32 mouse cellular contexts compared by ENCODE assay signal in the genomic region with DNA sequence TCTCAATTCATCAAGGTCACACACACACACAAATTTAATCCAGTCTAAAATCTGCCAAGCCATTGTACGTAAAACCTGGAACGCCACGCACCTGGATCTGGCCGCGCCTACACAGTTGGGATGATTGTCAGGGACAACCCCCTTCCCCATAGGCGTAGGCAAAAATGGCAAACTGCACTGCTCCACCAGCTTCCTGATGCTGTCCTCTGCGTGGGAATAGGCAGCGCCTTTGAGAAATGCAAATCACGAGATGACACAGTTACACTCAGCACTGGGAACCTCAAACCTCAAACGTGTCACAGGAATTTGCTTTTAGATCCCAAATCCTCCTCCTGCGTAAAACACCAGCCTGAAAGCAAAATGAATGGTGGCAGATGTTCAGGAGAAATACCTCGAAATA. TPM values are rescaled to one million over a fixed set of nuclear protein-coding genes. Genes with fewer than 3 reads are reported as not detected.
DNase-seq lines count a peak whose midpoint lies in the region; ATAC-seq and TF ChIP-seq lines count a peak whose summit lies in the region.
"Had no signal": no experiment of that assay in that cellular context is flagged by ENCODE, and none has a peak within 500 bp of the region (broad histone marks: within the 10 kb centered on the region; RNA-seq: fewer than 3 reads in every experiment).

No protein-coding gene starts in this region.

- no peak overlapping the region for H3K9ac ChIP-seq in hindbrain, embryonic 14.5 days
- H3K9ac ChIP-seq: heart, embryonic 13.5 days; kidney, embryonic 15.5 days; limb, embryonic 12.5 days; liver, postnatal 0 days had no signal

- ATAC-seq in hindbrain, embryonic 14.5 days (ENCODE audit: low FRiP score): no peak
- ATAC-seq: forebrain, embryonic 16.5 days; liver, postnatal 0 days; lung, postnatal 0 days had no signal

- no peak for TF ChIP-seq CTCF in gastrocnemius, adult 2 months (IDR thresholded peaks at IDR 0.05)

- H3K4me1 ChIP-seq in hindbrain, embryonic 14.5 days (replicated peaks; ENCODE audit: control insufficient read depth, insufficient read depth, low read length): no peaks in the 10 kb centered on the region
- H3K4me1 ChIP-seq: embryonic facial prominence, embryonic 10.5 days; kidney, embryonic 15.5 days; limb, embryonic 12.5 days had no signal

- intact Hi-C loops in left cerebral cortex, postnatal 10 days (cut with DNase I): no loop called here
- intact Hi-C loops in left cerebral cortex, postnatal 25 days (cut with DNase I): loop anchor here (2.0 kb wide), 1 partner anchor 50 kb away; no protein-coding TSS in a partner anchor
- intact Hi-C loops in gastrocnemius, adult 2 months (cut with DNase I): no loop called here

- no peak overlapping the region for H3K27ac ChIP-seq in hindbrain, embryonic 14.5 days
- H3K27ac ChIP-seq in gastrocnemius, adult 2 months: no peak overlapping the region
- H3K27ac ChIP-seq: embryonic facial prominence, embryonic 10.5 days; forebrain, embryonic 10.5 days; heart, adult 2 months; heart, embryonic 13.5 days; kidney, embryonic 15.5 days; limb, embryonic 12.5 days; stomach, postnatal 0 days had no signal

- no peaks in the 10 kb centered on the region for H3K27me3 ChIP-seq in hindbrain, embryonic 14.5 days (ENCODE audit: control insufficient read depth, insufficient read depth, low read length)
- H3K27me3 ChIP-seq: heart, embryonic 13.5 days; kidney, embryonic 15.5 days; limb, embryonic 12.5 days had no signal

- 91% methylated on average over 12 of the region's 12 CpGs for WGBS in hindbrain, embryonic 14.5 days

- no peak overlapping the region for H3K4me2 ChIP-seq in hindbrain, embryonic 14.5 days (replicated peaks)
- H3K4me2 ChIP-seq: heart, embryonic 13.5 days; kidney, embryonic 15.5 days; limb, embryonic 12.5 days; liver, embryonic 11.5 days; midbrain, embryonic 11.5 days had no signal

- no peaks in the 10 kb centered on the region for H3K36me3 ChIP-seq in hindbrain, embryonic 14.5 days (replicated peaks; ENCODE audit: control insufficient read depth, insufficient read depth)
- H3K36me3 ChIP-seq: embryonic facial prominence, embryonic 10.5 days; forebrain, embryonic 10.5 days; kidney, embryonic 15.5 days; limb, embryonic 12.5 days had no signal

- no peaks in the 10 kb centered on the region for H3K9me3 ChIP-seq in hindbrain, embryonic 14.5 days (ENCODE audit: control insufficient read depth, low read length)
- H3K9me3 ChIP-seq: embryonic facial prominence, embryonic 10.5 days; forebrain, embryonic 10.5 days; heart, embryonic 13.5 days; kidney, embryonic 15.5 days; limb, embryonic 12.5 days had no signal

- H3K4me3 ChIP-seq in hindbrain, embryonic 14.5 days (replicated peaks; ENCODE audit: low read length): no peak overlapping the region
- H3K4me3 ChIP-seq in gastrocnemius, adult 2 months: no peak overlapping the region
- H3K4me3 ChIP-seq: embryonic facial prominence, embryonic 10.5 days; forebrain, embryonic 10.5 days; heart, adult 2 months; heart, embryonic 13.5 days; kidney, embryonic 15.5 days; limb, embryonic 12.5 days had no signal

- peak; percentile 56 for DNase-seq in left cerebral cortex, adult 11 months (ENCODE audit: low spot score)
- no peak for DNase-seq in left cerebral cortex, postnatal 10 days (ENCODE audit: extremely low spot score in 1 of 2, low spot score in 2 of 2)
- peak; percentile 20 to 37 for DNase-seq in frontal cortex, postnatal 25 days (ENCODE audit: low spot score in 2 of 2)
- peak; percentile 34 to 92 for DNase-seq in left cerebral cortex, postnatal 25 days (ENCODE audit: low spot score in 2 of 2)
- peak; percentile 53 to 81 for DNase-seq in right cerebral cortex, postnatal 36 days (ENCODE audit: low spot score in 2 of 2)
- DNase-seq in hindbrain, embryonic 14.5 days (ENCODE audit: low spot score): no peak
- no peak for DNase-seq in gastrocnemius, adult 2 months
- no peak for DNase-seq in testis, postnatal 10 days (ENCODE audit: low spot score)
- DNase-seq: adrenal gland, postnatal 14 days; cerebellum, adult 11 months; cerebellum, postnatal 10 days; gastrocnemius, postnatal 25 days; heart, adult 2 months; heart, postnatal 14 days; kidney, adult 11 months; kidney, postnatal 36 days; liver, postnatal 0 days; thymus, postnatal 14 days had no signal

RNA-seq across cellular contexts. Expression of a gene that starts 17.9 kb away (rescaled TPM):
- total RNA-seq in left cerebral cortex, postnatal 10 days (2021): under 1 TPM in 1 of 2 experiments, not detected in 1; 0.79 TPM
- under 1 TPM in 1 of 2 experiments, not detected in 1; 0.98 TPM for total RNA-seq in left cerebral cortex, postnatal 25 days (2021)
- 1.5 TPM in 1 of 2 replicates, not detected in the other for polyA plus RNA-seq in hindbrain, embryonic 14.5 days (2014; fragmentation: Nextera tagmentation; extraction: Ambion mirVana)
- under 1 TPM; 0.70 to 0.84 TPM for total RNA-seq in gastrocnemius, adult 2 months (2021)
- total RNA-seq: layer of hippocampus, adult 8-10 months; neutrophil, adult 5-6 weeks had no signal
- polyA plus RNA-seq: cortical plate, adult 2 months; forebrain, embryonic 16.5 days; heart, embryonic 13.5 days; limb, embryonic 12.5 days; midbrain, embryonic 11.5 days had no signal

RNA-seq across cellular contexts. Expression of a gene that starts 18.1 kb away (rescaled TPM):
- 1 to 10 TPM; 7.4 to 9.9 TPM for total RNA-seq in left cerebral cortex, postnatal 10 days (2021)
- total RNA-seq in left cerebral cortex, postnatal 25 days (2021): 1 to 10 TPM; 7.7 to 8.8 TPM
- polyA plus RNA-seq in hindbrain, embryonic 14.5 days (2014; fragmentation: Nextera tagmentation; extraction: Ambion mirVana): 20.3 and 20.9 TPM in 2 replicates
- total RNA-seq in gastrocnemius, adult 2 months (2021): 1 to 10 TPM; 3.8 to 5.8 TPM

RNA-seq across cellular contexts. Expression of a gene that starts 18.3 kb away (rescaled TPM):
- total RNA-seq in left cerebral cortex, postnatal 10 days (2021): 1 to 10 TPM; 6.4 to 7.8 TPM
- total RNA-seq in left cerebral cortex, postnatal 25 days (2021): 1 to 10 TPM; 7.8 TPM
- polyA plus RNA-seq in hindbrain, embryonic 14.5 days (2014; fragmentation: Nextera tagmentation; extraction: Ambion mirVana): 8.8 and 13.4 TPM in 2 replicates
- total RNA-seq in gastrocnemius, adult 2 months (2021): 1 to 10 TPM; 4.9 to 5.7 TPM

RNA-seq across cellular contexts. Expression of a gene that starts 31.6 kb away (rescaled TPM):
- 1 to 10 TPM; 2.0 to 3.3 TPM for total RNA-seq in left cerebral cortex, postnatal 10 days (2021)
- 1 to 10 TPM; 1.7 TPM for total RNA-seq in left cerebral cortex, postnatal 25 days (2021)
- polyA plus RNA-seq in hindbrain, embryonic 14.5 days (2014; fragmentation: Nextera tagmentation; extraction: Ambion mirVana): 0.16 and 0.24 TPM in 2 replicates
- total RNA-seq in gastrocnemius, adult 2 months (2021): 1 to 10 TPM; 5.8 to 7.5 TPM
- polyA plus RNA-seq: forebrain, embryonic 16.5 days; hindbrain, embryonic 11.5 days had no signal

Comparison
In these comparisons a context has a peak if more than half of its experiments do, and no peak if none do; other contexts are left out.
1. DNase-seq: peak in left cerebral cortex, adult 11 months (single experiment), frontal cortex, postnatal 25 days (2 of 2), left cerebral cortex, postnatal 25 days (2 of 2) and right cerebral cortex, postnatal 36 days (2 of 2); none in left cerebral cortex, postnatal 10 days (0 of 2), hindbrain, embryonic 14.5 days (single experiment), gastrocnemius, adult 2 months (single experiment) and testis, postnatal 10 days (single experiment).